Mouse (Mus musculus): ENCODE data around the gene Apoe.

- no peak for TF ChIP-seq CTCF (IDR thresholded peaks at IDR 0.05; ENCODE audit: low read depth)
- no peak for TF ChIP-seq EP300 (IDR thresholded peaks at IDR 0.05; ENCODE audit: low read depth)
Measured at GRCm38 (mm10) chr7:19652614-19653013, 46.4 kb downstream of the Apoe start.

Data from liver, postnatal 0 days (tissue).